Mouse (Mus musculus): ENCODE results near the gene Tctn1. TPM values are rescaled to one million over a fixed set of nuclear protein-coding genes. Genes with fewer than 3 reads are reported as not detected.

Tctn1 gene
- total and polyA plus RNA-seq, 2 experiments from 2014 or later: 5.8 to 30.0 TPM

GRCm38 (mm10) chr5:122288147-122288811 is 24.0 kb upstream of the Tctn1 start:
- H3K9me3 ChIP-seq (ENCODE audit: low read length): no peaks in the 10 kb centered on the region
- TF ChIP-seq CTCF (IDR thresholded peaks at IDR 0.05): no peak
- no peak overlapping the region for H3K9ac ChIP-seq (replicated peaks; ENCODE audit: low read length, poor library complexity, severe bottlenecking)
- DNase-seq (ENCODE audit: low spot score): no peak
- no peaks in the 10 kb centered on the region for H3K36me3 ChIP-seq (ENCODE audit: insufficient read depth, low read length)
- H3K4me2 ChIP-seq (ENCODE audit: low read depth, low read length, poor library complexity, severe bottlenecking): no peak overlapping the region
- H3K27ac ChIP-seq (ENCODE audit: low read depth, low read length): no peak overlapping the region
- H3K4me3 ChIP-seq (ENCODE audit: low read depth, low read length): no peak overlapping the region
- ATAC-seq (ENCODE audit: low FRiP score): no peak
- peaks cover 3% of the 10 kb centered on the region; the same call in 1 of the 2 replicates for H3K4me1 ChIP-seq (ENCODE audit: insufficient read depth, low read length)
- H3K27me3 ChIP-seq (ENCODE audit: insufficient read depth, low read length): no peaks in the 10 kb centered on the region
- WGBS: 82% methylated on average over 4 of the region's 4 CpGs

- H3K4me2 ChIP-seq (ENCODE audit: low read depth, low read length, poor library complexity, severe bottlenecking): no peak overlapping the region
- no peak overlapping the region for H3K27ac ChIP-seq (ENCODE audit: low read depth, low read length)
- ATAC-seq (ENCODE audit: low FRiP score): no peak
- TF ChIP-seq CTCF (IDR thresholded peaks at IDR 0.05): no peak
- H3K9me3 ChIP-seq (ENCODE audit: low read length): no peaks in the 10 kb centered on the region
- no peak for DNase-seq (ENCODE audit: low spot score)
- H3K4me3 ChIP-seq (ENCODE audit: low read depth, low read length): no peak overlapping the region
- no peaks in the 10 kb centered on the region for H3K36me3 ChIP-seq (ENCODE audit: insufficient read depth, low read length)
- no peak overlapping the region for H3K9ac ChIP-seq (replicated peaks; ENCODE audit: low read length, poor library complexity, severe bottlenecking)
- 92% methylated on average over 4 of the region's 4 CpGs for WGBS
- peaks cover 3% of the 10 kb centered on the region; the same call in 1 of the 2 replicates for H3K4me1 ChIP-seq (ENCODE audit: insufficient read depth, low read length)
- H3K27me3 ChIP-seq (ENCODE audit: insufficient read depth, low read length): no peaks in the 10 kb centered on the region
These were observed 22.8 kb upstream of the Tctn1 start for GRCm38 (mm10) chr5:122287026-122287425.

- H3K36me3 ChIP-seq (ENCODE audit: insufficient read depth, low read length): no peaks in the 10 kb centered on the region
- WGBS: 83% methylated on average over 10 of the region's 10 CpGs
- H3K4me2 ChIP-seq (ENCODE audit: low read depth, low read length, poor library complexity, severe bottlenecking): peak overlapping the region; percentile 93; the same call in 1 of the 2 replicates
- DNase-seq (ENCODE audit: low spot score): no peak
- TF ChIP-seq CTCF (IDR thresholded peaks at IDR 0.05): no peak
- ATAC-seq (ENCODE audit: low FRiP score): no peak
- H3K27me3 ChIP-seq (ENCODE audit: insufficient read depth, low read length): no peaks in the 10 kb centered on the region
- no peak overlapping the region for H3K4me3 ChIP-seq (ENCODE audit: low read depth, low read length)
- no peaks in the 10 kb centered on the region for H3K9me3 ChIP-seq (ENCODE audit: low read length)
- no peak overlapping the region for H3K9ac ChIP-seq (replicated peaks; ENCODE audit: low read length, poor library complexity, severe bottlenecking)
- peaks cover 3% of the 10 kb centered on the region; the same call in 1 of the 2 replicates for H3K4me1 ChIP-seq (ENCODE audit: insufficient read depth, low read length)
- H3K27ac ChIP-seq (ENCODE audit: low read depth, low read length): no peak overlapping the region
These were observed 21.9 kb upstream of the Tctn1 start for GRCm38 (mm10) chr5:122286191-122286590.

GRCm38 (mm10) chr5:122285767-122286150 is 21.5 kb upstream of the Tctn1 start:
- ATAC-seq (ENCODE audit: low FRiP score): no peak
- no peak for TF ChIP-seq CTCF (IDR thresholded peaks at IDR 0.05)
- H3K27ac ChIP-seq (ENCODE audit: low read depth, low read length): no peak overlapping the region
- H3K4me1 ChIP-seq (ENCODE audit: insufficient read depth, low read length): peaks cover 3% of the 10 kb centered on the region; the same call in 1 of the 2 replicates
- peak overlapping the region; percentile 93 for H3K4me2 ChIP-seq (ENCODE audit: low read depth, low read length, poor library complexity, severe bottlenecking)
- DNase-seq (ENCODE audit: low spot score): no peak
- no peaks in the 10 kb centered on the region for H3K36me3 ChIP-seq (ENCODE audit: insufficient read depth, low read length)
- H3K27me3 ChIP-seq (ENCODE audit: insufficient read depth, low read length): no peaks in the 10 kb centered on the region
- H3K9ac ChIP-seq (replicated peaks; ENCODE audit: low read length, poor library complexity, severe bottlenecking): peak overlapping the region; percentile 93; the same call in 1 of the 2 replicates
- no peaks in the 10 kb centered on the region for H3K9me3 ChIP-seq (ENCODE audit: low read length)
- peak overlapping the region; percentile 71 for H3K4me3 ChIP-seq (ENCODE audit: low read depth, low read length)
- 55% methylated on average over 7 of the region's 7 CpGs for WGBS

- TF ChIP-seq CTCF (IDR thresholded peaks at IDR 0.05): peak; percentile 32
- peaks cover 3% of the 10 kb centered on the region; the same call in 1 of the 2 replicates for H3K4me1 ChIP-seq (ENCODE audit: insufficient read depth, low read length)
- peak overlapping the region; percentile 71 for H3K4me3 ChIP-seq (ENCODE audit: low read depth, low read length)
- ATAC-seq (ENCODE audit: low FRiP score): peak; percentile 22; the same call in 1 of the 2 replicates
- H3K4me2 ChIP-seq (ENCODE audit: low read depth, low read length, poor library complexity, severe bottlenecking): peak overlapping the region; percentile 93
- WGBS: under 1% methylated on average over 34 of the region's 34 CpGs
- DNase-seq (ENCODE audit: low spot score): no peak
- H3K9ac ChIP-seq (replicated peaks; ENCODE audit: low read length, poor library complexity, severe bottlenecking): peak overlapping the region; percentile 93
- H3K27ac ChIP-seq (ENCODE audit: low read depth, low read length): peak overlapping the region; percentile 85
- H3K27me3 ChIP-seq (ENCODE audit: insufficient read depth, low read length): no peaks in the 10 kb centered on the region
- H3K9me3 ChIP-seq (ENCODE audit: low read length): no peaks in the 10 kb centered on the region
- no peaks in the 10 kb centered on the region for H3K36me3 ChIP-seq (ENCODE audit: insufficient read depth, low read length)
These were observed 20.9 kb upstream of the Tctn1 start for GRCm38 (mm10) chr5:122285029-122285766.

All from midbrain, postnatal 0 days (tissue).